Mouse (Mus musculus): Measurements from ENCODE around the gene Cep131.

- TF ChIP-seq CTCF (IDR thresholded peaks at IDR 0.05; ENCODE audit: low read depth, low read length) = no peak
- no peak for TF ChIP-seq POLR2A (IDR thresholded peaks at IDR 0.05; ENCODE audit: extremely low read depth, insufficient read depth, low read length)
These were observed 28.0 kb upstream of the Cep131 start for GRCm38 (mm10) chr11:120114488-120115215.

Data from liver, adult 2 months (tissue).